ENCODE assay signal across 8 mouse cellular contexts in genomic region chr11:99230261-99231048, GRCm38 (mm10). TPM values are rescaled to one million over a fixed set of nuclear protein-coding genes. Genes with fewer than 3 reads are reported as not detected.
DNase-seq lines count a peak whose midpoint lies in the region; ATAC-seq lines count a peak whose summit lies in the region.

Smarce1 (minus strand) TSS chr11:99231017.

- peak; percentile 96 for ATAC-seq in hindbrain, embryonic 15.5 days (ENCODE audit: low FRiP score, low read depth)

- H3K36me3 ChIP-seq in hindbrain, embryonic 15.5 days: peaks cover 17% of the 10 kb centered on the region

- peak within 1 kb of the TSS; percentile 69 for H3K4me2 ChIP-seq in hindbrain, embryonic 15.5 days

- peaks cover 38% of the 10 kb centered on the region for H3K4me1 ChIP-seq in hindbrain, embryonic 15.5 days (replicated peaks)

- peak; percentile 89 for DNase-seq in ZHBTc4 (ENCODE audit: low read depth, low spot score)
- peak; percentile 62 to 82 for DNase-seq in cerebellum, postnatal 4 days (ENCODE audit: low spot score in 2 of 2)
- peak; percentile 79 for DNase-seq in gastrocnemius, adult 18-20 months (ENCODE audit: low spot score)
- DNase-seq in left cerebral cortex, adult 11 months (ENCODE audit: low spot score): peak; percentile 40
- DNase-seq in lung, postnatal 4 days: peak; percentile 84 to 86
- peak; percentile 92 for DNase-seq in retina, postnatal 1 day
- DNase-seq in thymus, postnatal 4 days: peak; percentile 88

- peak within 1 kb of the TSS; percentile 96 for H3K27ac ChIP-seq in hindbrain, embryonic 15.5 days (replicated peaks)

- H3K9me3 ChIP-seq in hindbrain, embryonic 15.5 days: no peaks in the 10 kb centered on the region

- under 1% methylated on average over 87 of the region's 87 CpGs for WGBS in hindbrain, embryonic 15.5 days

- H3K4me3 ChIP-seq in hindbrain, embryonic 15.5 days: peak within 1 kb of the TSS; percentile 99

- peak within 1 kb of the TSS; percentile 100 for H3K9ac ChIP-seq in hindbrain, embryonic 15.5 days

- H3K27me3 ChIP-seq in hindbrain, embryonic 15.5 days: no peaks in the 10 kb centered on the region

RNA-seq across cellular contexts. Expression of gene Smarce1, which starts in this region (rescaled TPM):
- 10 to 100 TPM; 28.0 to 33.2 TPM for total RNA-seq in gastrocnemius, adult 18-20 months (2021)
- polyA plus RNA-seq in hindbrain, embryonic 15.5 days (2015; fragmentation: Nextera tagmentation; extraction: Ambion mirVana): 253 and 266 TPM in 2 replicates

Comparison
In these comparisons a context has a peak if more than half of its experiments do, and no peak if none do; other contexts are left out.
1. Peak in every context shown above with its lines: DNase-seq, ATAC-seq, H3K4me3 ChIP-seq and H3K27ac ChIP-seq.
2. DNase-seq: peak in every context shown above with its lines; median percentile 92 in retina, postnatal 1 day; 89 in ZHBTc4; 88 in thymus, postnatal 4 days; 85 in lung, postnatal 4 days; 79 in gastrocnemius, adult 18-20 months; 72 in cerebellum, postnatal 4 days; 40 in left cerebral cortex, adult 11 months.